Mouse (Mus musculus): ENCODE measurements around the gene Acsl5.

The Acsl5 gene

DNA sequence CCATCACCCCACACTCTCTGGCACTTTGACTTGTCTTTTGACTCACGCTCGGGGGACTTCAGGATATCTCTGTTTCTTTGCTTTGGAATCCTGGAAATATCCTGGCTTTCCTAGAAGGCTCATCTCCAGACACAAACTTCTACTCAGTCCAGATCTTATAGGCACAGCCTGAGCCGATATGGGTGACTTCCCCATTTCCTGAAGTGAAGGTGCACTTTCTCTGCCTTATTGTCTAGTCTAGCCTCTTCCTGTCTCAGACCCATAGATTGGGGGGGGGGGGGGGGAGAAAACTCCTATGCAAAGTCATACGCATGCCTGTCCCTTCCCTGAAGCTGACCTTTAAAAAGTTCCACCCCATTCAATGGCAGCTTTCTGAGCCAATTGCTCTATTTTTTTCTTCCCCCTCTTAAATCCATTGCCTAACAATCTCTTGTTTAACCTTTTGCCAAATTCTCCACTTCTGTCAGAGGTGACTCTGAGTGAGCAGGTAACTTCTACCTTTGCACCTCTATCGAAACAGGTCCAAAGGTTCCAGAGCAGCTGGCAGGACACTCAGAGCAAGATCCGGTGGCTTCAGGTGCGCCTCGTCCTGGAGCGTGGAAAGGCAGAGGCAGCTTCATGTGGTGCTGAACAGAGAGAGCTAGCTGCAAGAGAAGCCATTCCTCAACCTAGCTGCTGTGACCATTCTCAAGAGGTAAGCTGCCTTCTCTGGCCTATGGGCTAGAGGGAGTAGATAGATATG is at the start of gene Acsl5:
Gene Acsl5 (plus strand): TSS at position 556 of the 742 bp plus-strand sequence.
- no peak for DNase-seq (ENCODE audit: low spot score in 2 of 2)

DNA sequence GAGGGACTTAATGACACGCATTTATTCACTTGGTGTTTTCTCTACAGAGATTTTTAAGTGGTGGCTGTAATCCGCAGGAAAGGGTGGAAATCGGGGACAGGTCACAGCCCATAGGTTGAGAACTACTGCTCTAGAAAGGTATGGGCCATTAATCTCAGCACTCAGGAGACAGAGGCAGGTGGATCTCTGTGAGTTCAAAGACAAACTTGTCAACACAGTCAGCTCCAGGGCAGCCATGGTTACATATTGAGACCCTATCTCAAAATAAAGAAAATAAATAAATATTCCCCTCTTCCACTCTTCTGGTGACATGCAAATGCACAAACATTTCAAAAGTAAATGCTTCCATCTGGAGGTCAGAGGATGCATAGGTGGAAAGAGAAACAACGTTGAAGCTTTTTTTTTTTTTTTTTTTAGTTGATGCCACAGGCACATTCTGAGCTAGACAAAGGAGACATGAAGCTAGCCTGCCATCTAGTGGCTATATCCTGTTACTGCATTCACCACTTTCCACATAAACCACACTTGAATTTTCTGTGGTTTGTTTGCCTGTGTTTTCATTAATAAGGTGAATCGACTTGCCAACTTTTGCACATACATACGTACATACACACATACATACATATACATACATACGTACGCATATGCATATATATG is 45.1 kb upstream of the Acsl5 start:
- DNase-seq (ENCODE audit: low spot score in 2 of 2): no peak

DNA sequence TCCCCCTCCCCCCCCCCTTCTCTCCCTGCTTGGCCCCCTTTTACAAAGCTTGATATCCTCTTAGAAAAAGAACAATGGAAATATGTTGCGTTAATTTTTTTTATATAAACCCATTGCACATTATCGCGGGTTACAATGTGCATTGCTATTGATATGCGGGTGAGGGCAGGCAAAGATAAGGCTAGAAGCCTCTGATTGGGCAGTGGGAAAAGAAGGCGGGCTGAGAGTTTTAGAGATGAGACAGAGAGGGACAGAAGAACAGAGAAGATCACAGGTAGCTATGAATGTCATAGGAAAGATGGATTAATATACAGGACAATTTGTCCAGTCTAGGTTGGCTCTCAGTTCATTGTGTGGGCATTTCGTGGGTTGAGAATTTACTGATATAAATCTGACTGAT is 44.5 kb upstream of the Acsl5 start:
- DNase-seq (ENCODE audit: low spot score in 2 of 2): no peak

DNA sequence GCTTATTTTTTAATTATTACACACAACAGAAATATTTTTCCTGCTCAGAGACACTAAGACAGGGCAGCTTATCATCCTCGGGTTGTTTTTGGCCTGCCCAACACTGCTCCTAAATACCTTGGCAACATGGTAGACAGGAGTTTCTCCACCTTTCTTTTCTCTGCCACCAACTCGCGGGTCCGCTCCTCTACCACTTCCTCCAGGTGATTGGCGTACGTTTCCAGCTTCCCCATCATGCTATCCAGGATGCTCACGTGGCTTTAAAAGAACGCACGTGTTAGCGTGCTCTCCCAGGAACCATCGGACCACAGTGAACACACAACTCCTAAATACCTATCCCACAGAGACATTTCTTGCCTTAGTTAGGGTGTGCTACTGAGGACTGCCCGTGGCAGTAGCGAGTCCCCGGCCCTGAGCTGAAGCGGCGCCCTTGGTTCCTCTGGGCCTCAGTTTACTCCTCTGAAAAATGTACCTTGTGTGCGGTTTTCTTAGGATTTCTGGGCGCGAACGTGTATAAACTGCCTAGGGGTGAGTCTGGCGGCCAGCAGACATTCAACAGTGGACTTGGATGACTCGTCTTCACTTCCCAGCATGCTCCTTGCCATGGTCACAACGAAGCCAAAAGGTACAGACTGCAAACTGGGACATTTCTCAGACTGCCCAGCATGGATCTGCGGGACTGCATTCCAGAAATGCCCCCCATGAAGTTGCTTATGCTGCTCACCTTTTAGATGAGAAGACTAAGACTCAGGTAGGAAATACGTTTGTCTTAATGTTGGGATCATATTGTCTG is 43.8 kb upstream of the Acsl5 start:
- DNase-seq (ENCODE audit: low spot score in 2 of 2): no peak

DNA sequence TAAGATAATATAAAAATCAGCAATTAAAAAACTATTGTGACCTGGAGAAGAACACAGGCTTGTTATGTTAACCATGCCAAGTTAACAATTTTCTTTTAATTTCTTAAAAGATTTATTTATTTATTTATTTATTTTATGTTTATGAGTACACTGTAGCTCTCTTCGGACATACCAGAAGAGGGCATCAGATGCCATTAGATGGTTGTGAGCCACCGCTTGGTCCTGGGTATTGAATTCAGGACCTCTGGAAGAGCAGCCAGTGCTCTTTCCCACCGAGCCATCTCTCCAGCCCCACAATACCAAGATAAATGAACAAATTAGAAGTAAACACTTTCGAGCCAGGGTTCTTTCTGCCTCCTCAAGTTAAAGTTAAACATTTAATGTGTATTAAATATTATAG is 43.1 kb upstream of the Acsl5 start:
- DNase-seq (ENCODE audit: low spot score in 2 of 2): no peak

DNA sequence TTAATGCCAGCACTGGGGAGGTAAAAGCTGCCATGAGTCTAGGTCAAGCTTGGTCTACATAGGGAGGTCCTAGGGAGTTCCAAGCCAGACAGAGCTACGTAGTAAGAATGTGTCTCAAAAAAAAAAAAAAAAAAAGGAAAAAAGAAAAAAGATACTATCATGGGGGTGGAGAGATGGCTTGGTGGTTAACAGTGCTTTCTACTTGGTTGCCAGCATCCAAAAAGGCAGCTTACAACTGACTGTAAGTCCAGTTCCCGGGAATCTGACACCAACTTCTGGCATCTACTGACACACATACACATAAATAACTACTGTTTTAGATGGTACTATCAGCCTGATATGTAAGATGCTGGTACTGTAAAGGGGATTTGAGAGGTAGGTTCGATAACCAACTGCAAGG is 42.7 kb upstream of the Acsl5 start:
- DNase-seq (ENCODE audit: low spot score in 2 of 2): no peak

DNA sequence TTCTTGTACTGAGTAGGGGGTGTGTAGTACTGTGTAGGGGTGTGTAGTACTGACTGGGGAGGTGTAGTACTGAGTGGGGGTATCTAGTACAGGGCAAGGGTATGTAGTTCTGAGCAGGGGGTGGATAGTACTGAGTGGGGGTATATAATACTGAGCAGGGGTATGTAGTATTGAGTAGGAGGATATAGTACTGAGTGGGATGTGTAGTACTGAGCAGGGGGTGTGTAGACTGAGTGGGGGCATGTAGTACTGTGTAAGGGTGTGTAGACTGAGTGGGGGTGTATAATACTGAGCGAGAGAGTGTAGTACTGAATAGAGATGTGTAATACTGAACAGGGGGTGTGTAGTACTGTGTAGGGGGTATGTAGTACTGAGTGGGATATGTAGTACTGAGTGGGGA is 40.0 kb upstream of the Acsl5 start:
- DNase-seq (ENCODE audit: low spot score in 2 of 2): no peak

DNA sequence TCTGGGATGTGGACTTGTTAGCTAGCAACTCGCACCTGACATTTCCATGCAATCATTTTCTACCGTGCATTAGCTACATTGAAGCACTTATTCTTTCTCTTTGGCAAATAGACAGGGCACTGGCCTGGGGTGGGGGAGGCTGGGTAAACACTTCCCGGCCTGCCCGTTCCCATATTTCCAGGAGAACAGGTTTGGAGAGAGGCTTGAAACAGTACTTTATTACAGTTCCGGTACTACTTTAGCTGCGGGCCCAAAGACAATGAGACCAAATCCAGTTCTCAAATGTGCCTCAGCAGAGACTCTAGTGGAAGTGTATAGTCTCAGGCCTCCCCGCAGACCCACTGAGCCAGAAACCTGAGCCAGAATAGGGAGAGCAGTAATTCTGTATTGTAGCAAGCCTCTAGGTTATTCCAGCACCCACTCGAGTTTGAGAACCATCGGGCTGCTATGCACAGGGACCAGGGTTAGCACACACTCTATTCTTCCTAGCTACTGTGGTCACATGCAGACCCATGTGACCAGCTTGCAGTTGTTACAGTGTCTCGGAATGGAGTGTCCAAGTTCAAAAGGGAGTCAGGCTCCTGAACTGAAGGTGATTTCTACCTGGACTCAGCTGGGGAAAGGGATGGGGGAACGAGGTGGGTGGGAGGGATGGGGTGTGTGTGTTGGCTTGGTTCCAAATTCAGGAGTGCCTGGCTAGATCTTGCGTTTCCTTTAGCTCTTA is 38.0 kb upstream of the Acsl5 start:
- peak in 1 of 2 experiments; percentile 46 for DNase-seq (ENCODE audit: low spot score in 2 of 2)

DNA sequence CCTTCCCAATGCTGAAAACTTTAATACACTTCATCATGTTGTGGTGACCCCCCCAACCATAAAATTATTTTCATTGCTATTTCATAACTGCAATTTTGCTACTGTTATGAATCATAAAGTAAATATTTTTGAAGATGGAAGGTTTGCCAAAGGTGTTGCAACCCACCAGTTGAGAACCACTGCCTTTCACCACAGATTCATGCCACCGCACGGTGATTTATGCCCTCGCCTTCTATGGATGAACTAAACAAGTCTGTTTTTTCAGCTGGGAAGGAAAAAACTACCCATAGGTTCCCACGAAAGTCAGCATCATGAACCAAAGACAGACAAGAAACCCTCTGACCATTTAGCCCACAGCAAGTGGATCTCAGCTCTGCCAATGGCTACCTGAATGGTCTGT is 34.9 kb upstream of the Acsl5 start:
- peak in 1 of 2 experiments; percentile 47 for DNase-seq (ENCODE audit: low spot score in 2 of 2)

DNA sequence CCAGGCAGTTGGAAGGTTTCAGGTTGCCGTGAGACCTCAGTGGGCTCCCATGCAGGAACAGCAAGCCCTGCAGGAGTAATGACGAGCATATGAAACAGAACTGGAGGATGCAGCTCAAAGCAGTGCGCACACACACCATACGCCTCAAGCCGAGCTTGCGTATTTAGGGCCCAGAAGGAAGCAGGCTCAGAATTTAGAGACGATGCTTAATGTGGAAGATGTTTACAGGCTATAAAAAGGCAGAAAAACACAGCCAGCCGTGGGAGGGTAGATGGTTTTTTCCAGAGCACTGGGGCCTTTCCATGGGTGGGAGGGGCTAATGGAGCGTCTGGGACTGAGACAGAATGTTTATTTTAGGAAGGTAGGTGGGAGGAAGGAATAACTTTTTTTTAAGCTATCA is 34.4 kb upstream of the Acsl5 start:
- no peak for DNase-seq (ENCODE audit: low spot score in 2 of 2)

DNA sequence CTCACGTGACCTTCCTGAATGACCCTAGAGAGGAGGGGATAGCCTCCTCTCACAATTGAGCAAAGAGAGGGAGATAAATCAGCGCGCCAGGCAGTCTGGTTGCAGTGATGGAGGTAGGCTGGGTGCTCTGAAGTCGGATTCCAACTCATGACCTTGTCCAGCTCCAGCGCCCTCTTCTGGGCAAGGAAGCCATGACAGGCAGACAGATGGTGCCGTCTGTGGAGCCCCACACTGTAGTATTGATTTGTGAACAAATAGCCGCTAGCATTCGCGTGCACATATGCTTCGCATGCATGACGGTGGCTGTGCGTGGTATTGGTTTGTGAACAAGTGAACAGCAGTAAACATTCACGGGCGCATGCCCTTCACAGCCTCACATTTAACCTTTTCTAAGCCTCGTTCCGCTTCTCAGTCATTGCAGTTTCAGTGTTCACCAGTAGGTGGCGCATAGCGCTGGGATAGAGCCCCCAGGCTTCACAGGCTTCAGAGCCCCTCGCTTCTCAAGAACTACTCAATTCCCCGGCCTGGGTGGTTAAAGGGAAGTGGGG is 33.5 kb upstream of the Acsl5 start:
- peak; percentile 75 for DNase-seq (ENCODE audit: low spot score in 2 of 2)

DNA sequence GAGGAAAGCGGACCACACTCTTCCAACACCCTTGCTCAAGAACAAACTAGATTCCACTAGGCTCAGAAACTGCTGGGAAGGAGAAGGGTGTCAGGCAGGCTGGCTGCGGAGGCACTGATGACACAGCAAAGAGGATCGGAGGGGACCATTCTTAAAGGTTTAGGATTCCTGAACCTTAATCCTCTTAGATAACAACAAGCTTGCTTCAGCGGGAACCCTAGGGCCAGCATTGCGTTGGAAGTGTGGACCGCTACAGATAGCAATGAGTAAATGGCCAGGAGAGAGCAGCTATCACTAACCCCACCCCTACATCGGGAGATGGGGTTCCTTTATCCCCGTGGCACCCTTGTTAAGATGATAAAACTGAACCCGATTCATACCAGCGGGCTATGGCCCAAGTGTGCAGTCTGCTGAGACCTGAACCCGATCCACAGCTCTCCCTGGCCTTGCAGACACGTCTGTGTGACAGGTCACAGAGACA is 33.0 kb upstream of the Acsl5 start:
- no peak for DNase-seq (ENCODE audit: low spot score in 2 of 2)

DNA sequence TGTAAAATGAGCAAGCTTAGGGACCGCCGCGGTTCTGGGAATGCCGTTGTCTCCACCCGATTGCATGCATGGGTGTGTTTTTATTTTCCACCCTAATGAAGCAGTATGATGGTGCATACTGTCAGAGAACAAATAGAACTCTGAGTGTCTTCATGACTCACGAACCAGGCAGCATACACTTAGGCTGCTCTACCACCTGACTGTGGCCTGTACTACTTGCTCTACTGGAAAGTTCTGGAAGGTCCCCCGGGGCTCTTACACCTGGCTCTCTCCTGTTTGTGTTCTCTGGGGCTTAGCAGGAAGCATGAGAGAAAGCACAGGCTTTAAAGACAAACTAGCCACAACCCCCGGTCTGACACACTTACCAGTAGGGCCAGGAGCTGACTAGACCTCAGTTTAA is 32.4 kb upstream of the Acsl5 start:
- DNase-seq (ENCODE audit: low spot score in 2 of 2): peak in 1 of 2 experiments; percentile 43

DNA sequence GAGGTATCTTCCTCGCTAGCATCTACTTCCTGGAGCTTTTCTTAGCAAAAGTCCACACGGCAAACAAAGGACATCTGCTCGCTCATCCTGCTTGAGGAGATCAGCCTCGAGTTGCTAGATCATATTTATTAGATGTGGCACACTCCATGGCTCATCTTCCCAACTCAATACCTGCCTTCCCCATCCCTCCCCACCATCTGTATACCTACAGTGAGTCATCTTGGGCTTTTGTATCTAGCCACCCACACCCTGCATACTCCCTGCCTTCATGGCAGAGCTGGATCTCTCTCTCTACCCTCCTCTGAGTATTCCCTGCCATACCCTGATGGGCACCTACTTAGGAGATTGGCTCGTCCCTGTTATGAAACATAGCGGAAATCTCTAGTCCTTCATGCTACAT is 30.5 kb upstream of the Acsl5 start:
- no peak for DNase-seq (ENCODE audit: low spot score in 2 of 2)

DNA sequence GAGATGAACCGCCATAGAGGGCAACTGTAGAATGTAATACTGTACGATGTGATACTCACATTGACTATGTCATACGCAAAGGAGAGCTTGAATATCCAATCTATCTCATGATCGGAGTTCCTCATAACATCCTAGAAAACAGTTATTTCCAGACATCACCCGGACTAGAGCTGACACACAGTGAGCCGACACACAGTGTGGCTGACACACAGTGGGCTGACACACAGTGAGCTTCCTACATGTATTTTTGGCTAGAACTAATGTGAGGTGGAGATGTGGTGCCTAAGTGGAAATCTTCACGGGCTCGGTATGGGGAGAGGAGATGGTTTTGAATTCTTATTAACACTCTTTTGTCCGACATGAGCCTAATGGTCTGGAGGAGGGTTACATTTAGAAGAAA is 29.5 kb upstream of the Acsl5 start:
- no peak for DNase-seq (ENCODE audit: low spot score in 2 of 2)

DNA sequence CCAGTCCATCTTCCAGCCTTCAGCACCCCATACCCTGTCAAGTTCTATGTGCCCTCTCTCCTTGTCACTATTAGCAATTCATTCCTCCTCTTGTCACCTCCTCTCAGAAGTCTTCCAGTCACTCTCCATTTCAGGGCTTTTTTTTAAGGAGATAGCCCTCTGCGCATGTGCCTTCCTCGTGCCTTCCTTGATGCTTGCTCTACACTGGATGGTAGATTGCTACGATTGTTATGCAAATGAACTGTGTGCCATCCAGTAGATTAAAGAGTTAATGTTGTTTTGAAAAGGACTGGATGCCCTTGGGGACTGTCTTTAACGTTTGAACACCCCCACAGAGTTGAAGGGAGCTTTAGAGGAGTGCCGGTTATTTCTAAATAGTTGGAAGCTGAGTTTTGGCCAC is 25.1 kb upstream of the Acsl5 start:
- no peak for DNase-seq (ENCODE audit: low spot score in 2 of 2)

DNA sequence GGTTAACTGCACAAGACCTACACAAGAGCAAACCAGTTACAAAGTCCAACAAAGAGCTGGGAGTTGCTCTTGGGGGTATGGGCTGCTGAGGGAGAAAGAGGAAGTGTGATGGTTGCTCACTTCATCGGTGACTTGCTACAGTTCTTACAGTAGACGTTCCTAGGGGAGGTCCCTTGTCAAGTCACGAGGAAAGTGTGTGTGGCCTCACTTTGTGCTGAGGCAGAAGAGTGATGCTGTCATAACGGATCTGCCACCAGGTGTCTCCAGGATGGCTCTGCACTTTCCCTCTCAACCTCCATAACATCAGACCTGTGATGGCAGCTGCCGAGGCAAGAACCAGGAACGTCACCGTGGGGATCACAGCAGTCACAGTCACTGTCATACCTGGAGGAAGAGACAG is 24.6 kb upstream of the Acsl5 start:
- no peak for DNase-seq (ENCODE audit: low spot score in 2 of 2)

DNA sequence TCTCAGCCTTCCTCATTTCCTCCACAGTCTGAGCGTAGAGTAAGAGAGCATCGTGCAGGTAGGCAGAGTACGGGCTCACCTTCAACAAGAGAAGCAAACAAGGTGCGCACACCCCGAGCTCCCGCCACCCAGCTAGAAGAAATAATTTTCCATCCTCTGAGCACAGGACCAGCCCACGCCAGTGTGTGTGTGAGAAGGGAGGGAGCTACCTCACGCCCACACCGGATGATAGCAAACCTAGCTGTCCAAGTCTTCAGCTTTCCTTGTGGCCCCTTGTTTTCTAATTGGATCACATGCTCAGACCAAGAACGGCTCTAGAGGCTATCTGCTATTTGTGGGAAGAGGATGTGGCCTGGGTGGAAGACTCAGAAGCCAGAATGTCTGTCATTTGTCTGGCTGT is 20.7 kb upstream of the Acsl5 start:
- no peak for DNase-seq (ENCODE audit: low spot score in 2 of 2)

DNA sequence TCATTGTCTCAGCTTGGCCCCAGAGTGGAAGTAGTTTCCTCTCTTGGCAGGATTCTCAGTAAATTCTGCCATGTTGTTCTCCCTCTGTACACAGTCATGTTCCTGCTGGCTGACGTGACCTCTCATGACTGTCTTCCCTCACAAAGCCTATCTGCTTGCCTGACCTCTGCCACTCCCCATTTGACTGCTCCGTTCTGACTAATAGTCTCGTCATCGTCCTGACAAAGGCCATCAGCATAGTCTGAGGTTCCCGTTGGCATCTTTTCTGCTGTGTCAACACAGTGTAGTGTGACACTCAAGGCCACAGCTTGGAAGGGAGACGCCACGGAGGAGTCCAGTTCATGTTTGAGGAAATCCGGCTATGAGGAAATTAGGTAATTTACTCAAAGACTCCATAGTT is 19.6 kb upstream of the Acsl5 start:
- peak in 1 of 2 experiments; percentile 42 for DNase-seq (ENCODE audit: low spot score in 2 of 2)

DNA sequence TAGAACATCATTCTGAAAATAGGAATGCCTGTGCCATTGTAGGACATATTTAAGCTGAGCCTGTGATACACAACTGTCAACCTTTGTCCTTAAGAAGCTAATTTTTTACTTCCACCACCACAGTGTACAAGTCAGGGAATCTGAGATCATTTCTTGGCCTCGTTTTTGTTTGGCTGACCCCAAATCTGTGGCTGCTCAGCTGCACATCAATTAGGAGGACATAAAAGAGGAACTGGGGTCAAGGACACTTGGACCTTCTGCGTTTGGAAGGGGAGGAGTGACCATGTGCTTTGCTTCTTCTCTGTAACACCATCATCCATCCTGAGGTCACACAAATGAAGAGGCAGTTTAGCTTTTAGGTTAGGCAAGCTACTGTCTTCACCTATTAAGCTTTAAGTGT is 15.7 kb upstream of the Acsl5 start:
- DNase-seq (ENCODE audit: low spot score in 2 of 2): no peak

DNA sequence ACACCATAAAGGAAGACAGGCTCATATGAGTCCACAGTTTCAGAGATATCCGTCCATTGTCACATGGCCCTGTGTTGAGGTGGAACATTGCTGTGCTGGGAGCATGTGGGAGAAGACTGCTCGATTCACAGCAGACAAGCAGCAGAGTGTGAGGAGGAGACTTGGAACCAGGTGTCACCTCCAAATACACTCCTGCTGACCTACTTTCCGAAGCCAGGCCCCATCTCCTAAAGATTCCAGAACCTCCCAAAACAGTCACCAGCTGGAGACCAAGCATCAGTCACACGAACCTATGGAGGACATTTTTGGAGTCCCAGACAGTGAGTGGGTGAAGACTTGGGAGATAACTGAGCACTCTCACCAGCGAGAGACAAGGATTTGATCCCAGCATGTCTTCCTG is 15.2 kb upstream of the Acsl5 start:
- no peak for DNase-seq (ENCODE audit: low spot score in 2 of 2)

Measured in urinary bladder, postnatal 36 days (tissue).